Mouse (Mus musculus) hindbrain, embryonic 12.5 days (tissue): ENCODE results near the gene Ash1l. TPM values are rescaled to one million over a fixed set of nuclear protein-coding genes. Genes with fewer than 3 reads are reported as not detected.

Experiments used
- ATAC-seq: fragments of 200-750 bp; cut with Nextera tagmentation; 2 replicates; pipeline ENCODE4 v1.8.0; 2017; ENCODE audit warnings: moderate TSS enrichment; ENCODE audit not compliant: low FRiP score
- H3K27ac ChIP-seq: fragments of 300-500 bp; sonication (generic); 2 replicates; pipeline ENCODE4 v1.5.1; 2016; ENCODE audit warnings: mild to moderate bottlenecking
- H3K27me3 ChIP-seq: fragments of 300-500 bp; sonication (generic); 2 replicates; pipeline ENCODE4 v1.6.1; 2016; ENCODE audit warnings: mild to moderate bottlenecking
- H3K36me3 ChIP-seq: fragments of 300-500 bp; sonication (generic); 2 replicates; pipeline ENCODE4 v1.6.1; 2016; ENCODE audit warnings: mild to moderate bottlenecking
- H3K4me1 ChIP-seq: fragments of 300-500 bp; sonication (generic); 2 replicates; pipeline ENCODE4 v1.6.1; 2016
- H3K4me2 ChIP-seq: fragments of 300-500 bp; sonication (generic); replicated peaks from 2 replicates; pipeline ENCODE4 v1.6.1; 2016; ENCODE audit warnings: mild to moderate bottlenecking
- H3K4me3 ChIP-seq: fragments of 300-500 bp; sonication (generic); 2 replicates; pipeline ENCODE4 v1.5.1; 2016; ENCODE audit warnings: mild to moderate bottlenecking
- H3K9ac ChIP-seq: fragments of 300-500 bp; sonication (generic); 2 replicates; pipeline ENCODE4 v1.6.1; 2016; ENCODE audit warnings: mild to moderate bottlenecking, moderate library complexity
- H3K9me3 ChIP-seq: fragments of 300-500 bp; sonication (generic); replicated peaks from 2 replicates; pipeline ENCODE4 v1.6.1; 2016; ENCODE audit warnings: mild to moderate bottlenecking
- WGBS: fragments of 180-500 bp; shearing (Covaris S2); methylation state at CpG from one replicate; pipeline ENCODE4 v1.1.7; 2016; 5-methylcytosine and 5-hydroxymethylcytosine counted together
- polyA plus RNA-seq: library from polyadenylated mRNA; unstranded; fragments of >200 nt; fragmentation: Nextera tagmentation; extraction: Ambion mirVana; gene quantifications from 2 replicates; pipeline ENCODE4 v1.2.1, GENCODE M21; 2016

The Ash1l gene
- 22.0 and 22.5 TPM in 2 replicates for polyA plus RNA-seq

GRCm38 (mm10) chr3:88950576-88951326, at the start of gene Ash1l, which contains the start of gene Dap3:
Ash1l (plus strand) TSS chr3:88950622.
Dap3 (minus strand) TSS chr3:88951181.
- no peaks in the 10 kb centered on the region for H3K27me3 ChIP-seq
- peak; percentile 86 for ATAC-seq

DNA sequence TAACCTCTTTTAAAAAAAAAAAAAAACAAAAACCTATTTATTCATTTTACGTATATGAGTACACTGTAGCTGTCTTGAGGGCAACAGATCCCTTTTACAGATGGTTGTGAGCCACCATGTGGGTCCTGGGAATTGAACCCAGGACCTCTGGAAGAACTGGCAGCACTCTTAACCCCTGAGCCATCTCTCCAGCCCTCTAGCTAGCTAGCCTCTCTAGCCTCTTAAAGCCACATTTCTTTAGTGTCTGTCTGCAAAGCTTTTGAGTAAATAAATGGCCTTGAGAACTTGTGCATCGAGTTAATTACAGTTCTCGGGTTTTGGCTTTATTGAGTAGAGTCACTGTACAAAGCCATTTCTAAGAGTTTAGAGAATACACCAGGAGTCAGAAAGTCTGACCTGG, 45.6 kb upstream of the Ash1l start:
- Histone ChIP-seq H3K4me3 (no peak overlapping the region), H3K9me3 (no peaks in the 10 kb centered on the region), H3K9ac (no peak overlapping the region), H3K4me2 (no peak overlapping the region), H3K36me3 (peaks cover 81% of the 10 kb centered on the region), H3K27me3 (no peaks in the 10 kb centered on the region), H3K27ac (no peak overlapping the region), H3K4me1 (no peaks in the 10 kb centered on the region)
- ATAC-seq: no peak
- WGBS: 90% methylated on average over 3 of the region's 3 CpGs

More at GRCm38 (mm10) chr3:88950576-88951326, at the start of gene Ash1l, which contains the start of gene Dap3:
- Histone ChIP-seq H3K27ac (peak within 1 kb of the TSS; percentile 99), H3K9ac (peak within 1 kb of the TSS; percentile 94), H3K9me3 (no peaks in the 10 kb centered on the region), H3K4me1 (peaks cover 28% of the 10 kb centered on the region), H3K36me3 (no peaks in the 10 kb centered on the region), H3K4me2 (peak within 1 kb of the TSS; percentile 67), H3K4me3 (peak within 1 kb of the TSS; percentile 86)
- under 1% methylated on average over 40 of the region's 64 CpGs for WGBS

- Histone ChIP-seq H3K27me3 (no peaks in the 10 kb centered on the region), H3K4me3 (no peak overlapping the region), H3K9me3 (no peaks in the 10 kb centered on the region), H3K9ac (no peak overlapping the region), H3K4me1 (no peaks in the 10 kb centered on the region), H3K4me2 (no peak overlapping the region), H3K36me3 (peaks cover 85% of the 10 kb centered on the region), H3K27ac (no peak overlapping the region)
- no peak for ATAC-seq
- 87% methylated on average over 6 of the region's 6 CpGs for WGBS
Measured at GRCm38 (mm10) chr3:88905209-88905608, 45.2 kb upstream of the Ash1l start.

- 94% methylated on average over 2 of the region's 2 CpGs for WGBS
- peaks cover 88% of the 10 kb centered on the region for H3K36me3 ChIP-seq
Measured at GRCm38 (mm10) chr3:88905741-88906140, 44.7 kb upstream of the Ash1l start.

DNA sequence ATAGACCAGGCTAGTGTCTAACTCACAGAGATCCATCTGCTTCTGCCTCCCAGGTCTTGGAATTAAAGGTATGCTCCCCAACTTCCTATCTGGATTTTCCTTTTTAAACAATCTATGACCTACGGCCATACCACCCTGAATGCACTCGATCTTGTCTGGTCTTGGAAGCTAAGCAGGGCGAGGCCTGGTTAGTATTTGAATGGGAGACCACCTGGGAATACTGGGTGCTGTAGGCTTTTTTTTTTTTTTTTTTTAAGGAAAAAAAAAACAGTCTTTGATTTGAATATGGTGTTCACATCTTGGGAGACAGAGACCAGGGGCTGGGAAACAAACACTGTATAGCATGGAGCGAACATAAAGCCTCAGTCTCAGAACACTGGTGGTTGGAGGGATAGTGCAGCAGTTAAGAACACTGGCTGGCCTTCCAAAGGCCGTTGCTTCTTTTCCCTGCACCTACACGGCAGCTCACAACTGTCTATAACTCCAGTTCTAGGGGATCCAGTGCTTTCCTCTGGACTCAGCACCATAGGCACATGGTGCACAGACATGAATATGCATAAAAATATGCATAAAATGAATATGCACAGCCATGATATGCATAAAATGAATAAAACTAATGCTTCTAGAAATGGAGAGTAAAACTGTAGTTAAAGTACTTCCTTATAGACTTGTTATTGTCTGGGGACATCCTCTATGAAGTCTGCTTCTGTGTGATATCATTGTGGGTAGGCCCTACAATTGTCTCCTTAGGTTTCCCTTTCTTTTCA, 43.8 kb upstream of the Ash1l start:
- no peak overlapping the region for H3K4me3 ChIP-seq
- WGBS: 91% methylated on average over 6 of the region's 6 CpGs
- ATAC-seq: no peak
- H3K4me1 ChIP-seq: no peaks in the 10 kb centered on the region
- H3K36me3 ChIP-seq: peaks cover 91% of the 10 kb centered on the region
- no peak overlapping the region for H3K9ac ChIP-seq
- no peaks in the 10 kb centered on the region for H3K9me3 ChIP-seq
- no peak overlapping the region for H3K4me2 ChIP-seq
- no peak overlapping the region for H3K27ac ChIP-seq
- H3K27me3 ChIP-seq: no peaks in the 10 kb centered on the region

More at GRCm38 (mm10) chr3:88905741-88906140, 44.7 kb upstream of the Ash1l start:
- H3K4me2 ChIP-seq: no peak overlapping the region
- no peaks in the 10 kb centered on the region for H3K4me1 ChIP-seq
- no peak overlapping the region for H3K4me3 ChIP-seq
- H3K27me3 ChIP-seq: no peaks in the 10 kb centered on the region
- no peak for ATAC-seq
- no peaks in the 10 kb centered on the region for H3K9me3 ChIP-seq
- no peak overlapping the region for H3K27ac ChIP-seq
- no peak overlapping the region for H3K9ac ChIP-seq

DNA sequence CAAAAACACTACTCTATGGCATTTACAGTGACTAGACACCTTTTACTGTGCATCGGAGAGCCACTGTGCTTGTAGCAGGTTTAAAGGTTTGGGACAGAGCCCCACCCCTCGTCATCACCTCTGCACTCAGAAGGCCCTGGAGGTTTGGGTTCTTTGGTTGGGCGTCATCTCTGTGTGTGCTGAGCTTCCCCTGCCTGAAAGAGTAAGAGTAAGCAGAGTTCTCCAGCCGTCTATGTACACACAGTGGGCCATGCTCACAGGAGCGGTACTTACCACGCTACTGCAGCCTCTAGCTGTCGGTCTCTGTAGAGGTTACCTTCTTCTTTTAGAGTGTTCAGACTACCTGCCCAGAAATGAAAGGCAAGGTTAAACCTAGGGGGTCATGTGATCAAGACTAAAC, 37.8 kb upstream of the Ash1l start:
- peaks cover 48% of the 10 kb centered on the region for H3K36me3 ChIP-seq
- H3K27ac ChIP-seq: no peak overlapping the region
- H3K4me2 ChIP-seq: peak overlapping the region; percentile 85
- no peak overlapping the region for H3K4me3 ChIP-seq
- no peak for ATAC-seq
- WGBS: 88% methylated on average over 7 of the region's 7 CpGs
- peak overlapping the region; percentile 74; the same call in 1 of the 2 replicates for H3K9ac ChIP-seq
- H3K9me3 ChIP-seq: no peaks in the 10 kb centered on the region
- H3K4me1 ChIP-seq: peaks cover 13% of the 10 kb centered on the region
- H3K27me3 ChIP-seq: no peaks in the 10 kb centered on the region

- peak within 1 kb of the TSS; percentile 74 for H3K4me3 ChIP-seq
- ATAC-seq: peak; percentile 98
- under 1% methylated on average over 61 of the region's 62 CpGs for WGBS
Measured at GRCm38 (mm10) chr3:88913511-88914383, 36.7 kb upstream of the Ash1l start, which contains the start of gene Msto1. Msto1 (minus strand) TSS chr3:88913999.

GRCm38 (mm10) chr3:88914384-88914810, 36.0 kb upstream of the Ash1l start:
- Histone ChIP-seq H3K9me3 (no peaks in the 10 kb centered on the region), H3K9ac (peak overlapping the region; percentile 74), H3K27me3 (no peaks in the 10 kb centered on the region), H3K27ac (peak overlapping the region; percentile 89), H3K36me3 (peaks cover 30% of the 10 kb centered on the region), H3K4me3 (peak overlapping the region; percentile 74), H3K4me1 (peaks cover 13% of the 10 kb centered on the region), H3K4me2 (peak overlapping the region; percentile 85)
- ATAC-seq: no peak
- 35% methylated on average over 8 of the region's 8 CpGs for WGBS

More at GRCm38 (mm10) chr3:88913511-88914383, 36.7 kb upstream of the Ash1l start, which contains the start of gene Msto1:
- peaks cover 13% of the 10 kb centered on the region for H3K4me1 ChIP-seq
- H3K36me3 ChIP-seq: peaks cover 36% of the 10 kb centered on the region
- H3K27me3 ChIP-seq: no peaks in the 10 kb centered on the region
- peak within 1 kb of the TSS; percentile 74 for H3K9ac ChIP-seq
- no peaks in the 10 kb centered on the region for H3K9me3 ChIP-seq
- H3K4me2 ChIP-seq: peak within 1 kb of the TSS; percentile 85
- H3K27ac ChIP-seq: peak within 1 kb of the TSS; percentile 89

GRCm38 (mm10) chr3:88918981-88919380, 31.4 kb upstream of the Ash1l start:
- Histone ChIP-seq H3K9ac (no peak overlapping the region), H3K27me3 (no peaks in the 10 kb centered on the region), H3K36me3 (peaks cover 33% of the 10 kb centered on the region), H3K4me2 (no peak overlapping the region), H3K4me3 (no peak overlapping the region), H3K9me3 (peaks cover 3% of the 10 kb centered on the region; the same call in 1 of the 2 replicates), H3K4me1 (peaks cover 6% of the 10 kb centered on the region), H3K27ac (no peak overlapping the region)
- no peak for ATAC-seq
- 82% methylated on average over 13 of the region's 13 CpGs for WGBS

- 95% methylated on average over 9 of the region's 9 CpGs for WGBS
- no peaks in the 10 kb centered on the region for H3K4me1 ChIP-seq
- H3K27ac ChIP-seq: no peak overlapping the region
- no peaks in the 10 kb centered on the region for H3K27me3 ChIP-seq
- no peak overlapping the region for H3K9ac ChIP-seq
- H3K9me3 ChIP-seq: peaks cover 3% of the 10 kb centered on the region; the same call in 1 of the 2 replicates
- H3K36me3 ChIP-seq: peaks cover 56% of the 10 kb centered on the region
- no peak overlapping the region for H3K4me2 ChIP-seq
- no peak overlapping the region for H3K4me3 ChIP-seq
- no peak for ATAC-seq
Measured at GRCm38 (mm10) chr3:88921411-88921810, 29.0 kb upstream of the Ash1l start.

- Histone ChIP-seq H3K27me3 (no peaks in the 10 kb centered on the region), H3K4me2 (no peak overlapping the region), H3K4me1 (no peaks in the 10 kb centered on the region), H3K27ac (no peak overlapping the region), H3K4me3 (no peak overlapping the region), H3K9me3 (peaks cover 3% of the 10 kb centered on the region; the same call in 1 of the 2 replicates), H3K36me3 (peaks cover 83% of the 10 kb centered on the region), H3K9ac (no peak overlapping the region)
- 94% methylated on average over 8 of the region's 8 CpGs for WGBS
- ATAC-seq: no peak
Measured at GRCm38 (mm10) chr3:88923989-88924591, 26.3 kb upstream of the Ash1l start.
